Mouse (Mus musculus): ENCODE measurements around the gene 9930111J21Rik1.
"Not testable (repeated sequence)": the region's sequence is repeated elsewhere in the genome, so short reads cannot be mapped to it uniquely, and the experiment has no call there.

The 9930111J21Rik1 gene

DNA sequence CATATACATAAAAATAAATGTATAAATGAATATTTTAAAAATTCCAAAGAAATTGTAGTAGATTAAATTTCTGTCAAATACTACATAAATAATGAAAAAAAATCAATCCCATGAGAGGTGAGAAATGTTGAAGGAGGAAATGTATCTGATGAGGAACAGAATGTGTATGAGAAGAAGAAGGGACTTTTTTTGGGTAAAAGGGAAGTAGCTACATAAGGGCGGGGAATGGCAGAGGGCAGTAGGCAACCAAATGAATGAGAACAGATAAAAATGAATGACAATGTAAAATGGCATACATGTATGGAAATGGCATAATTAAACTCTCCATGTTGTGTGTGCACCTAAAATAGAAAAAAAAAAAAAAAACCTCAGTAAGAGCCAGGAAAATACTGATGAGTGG, 65.6 kb downstream of the 9930111J21Rik1 start:
- no peak for DNase-seq

DNA sequence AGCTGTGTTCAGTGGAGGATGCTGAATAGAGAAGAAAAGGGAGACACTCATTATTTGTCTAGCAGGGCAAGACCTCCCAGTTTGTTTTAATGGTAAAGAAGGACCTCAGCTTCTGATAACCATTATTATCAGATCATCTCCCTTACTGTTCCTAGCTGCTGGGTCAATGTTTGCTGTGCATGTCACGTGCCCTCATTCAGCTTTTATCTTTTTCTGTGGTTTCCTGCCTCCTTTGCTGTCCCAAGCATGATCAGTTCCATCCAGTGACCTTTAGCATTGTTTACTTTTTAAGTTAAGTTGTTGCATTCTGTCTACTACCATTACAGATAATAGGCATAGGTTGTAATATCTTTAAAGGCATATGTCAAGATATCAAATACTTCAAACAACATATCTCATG, 70.7 kb downstream of the 9930111J21Rik1 start:
- no peak for DNase-seq

GRCm38 (mm10) chr11:48902021-48902420, 77.2 kb downstream of the 9930111J21Rik1 start, which contains the start of gene Gm5431:
TSS of gene Gm5431 (minus strand) at chr11:48902214.
- DNase-seq = no peak

DNA sequence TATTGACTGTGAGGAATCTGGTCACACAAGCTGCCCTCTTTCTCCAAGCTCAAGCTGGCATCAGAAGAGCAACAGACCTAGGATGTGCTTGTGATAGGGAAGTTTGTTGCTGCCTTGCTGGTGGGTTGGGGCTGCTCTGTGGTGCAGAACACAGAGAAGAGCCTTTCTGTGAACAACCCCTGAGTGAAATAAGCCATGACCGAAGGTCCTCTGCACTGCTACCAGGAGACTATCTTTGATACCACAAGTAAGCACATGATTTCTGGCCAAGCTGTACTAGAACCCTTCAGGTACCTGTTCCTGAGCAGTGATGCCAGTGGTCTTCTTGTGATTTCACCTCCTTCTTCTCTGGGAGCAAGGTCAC, 77.6 kb downstream of the 9930111J21Rik1 start:
- not testable (repeated sequence) for DNase-seq

GRCm38 (mm10) chr11:48900654-48901566, 78.3 kb downstream of the 9930111J21Rik1 start:
- DNase-seq = not testable (repeated sequence)

GRCm38 (mm10) chr11:48898812-48899431, 80.3 kb downstream of the 9930111J21Rik1 start:
- no peak for DNase-seq

Data from right cerebral cortex, postnatal 4 days (tissue).